Mouse (Mus musculus): ENCODE results near the gene Fat3.

The Fat3 gene

DNA sequence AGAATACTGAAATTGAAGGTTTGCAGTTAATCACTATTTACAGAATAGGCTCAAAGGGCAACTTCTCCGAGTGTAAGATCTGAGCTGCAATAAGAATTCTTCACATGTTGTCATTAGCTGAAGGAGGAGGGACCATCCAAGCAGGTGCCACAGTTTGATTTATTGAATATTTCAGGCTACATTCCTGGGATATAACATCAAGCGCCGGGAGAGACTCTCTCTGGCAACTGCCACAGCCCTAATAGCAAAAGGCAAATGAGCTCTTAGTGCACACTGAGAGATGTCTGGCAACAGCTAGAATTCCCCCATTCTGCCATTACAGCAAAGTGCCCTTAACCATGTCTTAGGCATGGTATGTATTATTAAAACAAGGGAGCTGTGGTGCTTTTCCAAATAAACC lies 61.1 kb downstream of the Fat3 start:
- DNase-seq (ENCODE audit: low read depth, low spot score), result no peak

- DNase-seq (ENCODE audit: low read depth, low spot score), result peak; percentile 19
Measured at GRCm38 (mm10) chr9:16437805-16438204, 63.3 kb downstream of the Fat3 start.

- no peak for DNase-seq (ENCODE audit: low read depth, low spot score)
Measured at GRCm38 (mm10) chr9:16428589-16428988, 72.5 kb downstream of the Fat3 start.

GRCm38 (mm10) chr9:16422707-16423106 lies 78.4 kb downstream of the Fat3 start:
- no peak for DNase-seq (ENCODE audit: low read depth, low spot score)

- no peak for DNase-seq (ENCODE audit: low read depth, low spot score)
Measured at GRCm38 (mm10) chr9:16402815-16403214, 98.3 kb downstream of the Fat3 start.

DNA sequence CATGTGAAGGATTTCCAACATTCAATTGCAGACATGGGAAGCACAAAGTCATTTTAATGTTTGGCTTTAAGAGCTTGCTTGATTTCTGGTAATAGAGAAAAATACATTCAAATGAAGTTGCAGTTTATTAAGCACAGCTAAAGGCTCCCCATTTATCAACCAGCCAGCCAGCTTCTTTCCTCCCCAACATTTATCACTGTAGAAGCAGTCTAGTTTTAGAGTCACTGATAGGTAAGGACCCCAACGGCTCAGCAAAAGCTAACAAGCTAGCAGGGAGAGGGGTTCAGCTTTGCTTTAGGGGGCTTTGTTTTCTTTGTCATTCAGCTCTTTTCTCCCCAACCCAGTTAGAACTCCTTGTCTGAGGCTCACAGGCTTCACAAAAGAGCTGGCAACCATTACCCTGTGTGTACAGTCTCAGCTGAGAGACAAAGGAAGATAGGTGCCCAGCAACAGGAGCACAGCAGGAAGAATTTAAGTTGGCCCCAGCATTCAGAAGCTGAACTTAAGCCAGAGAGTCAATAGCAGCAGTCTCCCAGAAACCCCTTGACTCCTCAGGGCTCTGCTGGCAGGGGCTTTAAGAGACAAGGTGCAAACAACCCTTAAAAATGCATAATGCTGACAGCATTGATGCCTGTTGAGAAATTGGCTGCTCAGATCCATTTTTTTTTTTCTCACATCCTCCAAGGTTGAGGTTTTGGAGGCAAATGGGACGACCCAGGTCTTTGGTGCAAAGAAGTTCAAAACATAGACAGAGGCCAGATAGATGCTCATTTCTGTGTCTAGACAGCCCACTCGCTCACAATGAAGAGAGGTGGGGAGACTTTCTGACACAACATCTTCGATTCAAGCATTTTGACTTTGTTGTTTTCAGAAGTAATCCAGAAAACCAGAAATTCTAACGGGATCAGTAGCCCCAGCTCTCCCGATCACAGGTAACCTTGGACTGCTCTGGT lies 102.1 kb downstream of the Fat3 start:
- no peak for DNase-seq (ENCODE audit: low read depth, low spot score)

DNA sequence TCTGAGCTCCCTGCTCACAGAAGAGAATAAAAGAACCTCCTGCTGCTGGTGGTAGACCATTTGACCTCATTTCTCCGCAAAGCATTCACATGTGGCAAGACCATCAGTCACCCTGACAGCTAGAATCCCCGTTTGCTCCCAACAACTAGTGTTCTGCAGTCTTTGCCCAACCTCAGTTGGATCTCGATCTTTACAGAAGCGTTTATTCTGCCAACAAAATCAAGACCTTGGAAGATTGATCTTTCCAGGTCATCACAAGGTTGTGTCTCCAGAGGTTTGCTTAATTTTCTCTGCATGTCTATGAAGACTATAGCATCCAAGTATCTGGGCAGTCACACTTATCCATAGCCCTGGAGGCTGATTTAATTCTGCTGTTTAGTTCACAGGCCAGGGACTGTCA lies 111.9 kb downstream of the Fat3 start:
- DNase-seq (ENCODE audit: low read depth, low spot score), result no peak

- no peak for DNase-seq (ENCODE audit: low read depth, low spot score)
Measured at GRCm38 (mm10) chr9:16387527-16387926, 113.6 kb downstream of the Fat3 start.

- DNase-seq (ENCODE audit: low read depth, low spot score), result no peak
Measured at GRCm38 (mm10) chr9:16363713-16364112, 137.4 kb downstream of the Fat3 start.

DNA sequence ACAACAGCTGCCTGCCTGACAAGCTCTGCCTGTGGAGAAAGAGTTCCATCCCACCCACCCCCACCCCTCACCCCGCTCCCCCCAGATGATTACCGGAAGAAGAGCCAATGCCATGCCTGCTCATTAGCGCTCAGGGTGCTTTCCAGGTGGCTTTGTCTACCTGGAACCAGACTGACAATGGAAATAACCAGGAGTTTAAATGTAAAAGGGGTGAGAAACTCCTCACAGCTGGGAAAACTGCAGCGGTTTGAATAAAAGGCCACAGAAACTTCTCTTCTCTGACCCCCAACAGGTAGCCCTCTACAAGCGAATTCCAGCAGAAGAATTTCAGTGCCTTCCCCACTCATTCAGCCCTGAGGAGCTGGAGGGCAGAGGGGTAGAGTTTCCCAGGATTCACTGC lies 139.3 kb downstream of the Fat3 start:
- DNase-seq (ENCODE audit: low read depth, low spot score), result peak; percentile 72

DNA sequence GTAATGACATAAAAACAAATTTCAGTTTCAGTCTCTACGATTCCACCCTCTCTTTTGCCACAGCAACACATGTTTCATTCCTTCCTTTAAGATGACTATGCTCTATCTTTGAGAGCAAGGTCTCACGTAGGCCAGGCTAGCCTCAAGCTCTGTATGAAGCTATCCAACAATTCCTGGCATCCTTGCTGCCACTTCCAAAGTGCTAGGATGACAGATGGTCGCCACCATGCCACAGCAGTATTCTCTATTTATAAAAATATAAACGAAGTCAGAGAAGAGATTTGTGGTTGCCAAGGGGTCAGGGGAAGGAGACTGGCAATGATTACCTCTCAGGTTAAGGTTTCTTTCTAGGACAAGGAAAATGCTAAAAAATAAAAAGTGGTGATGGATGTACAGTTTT lies 144.4 kb downstream of the Fat3 start:
- no peak for DNase-seq (ENCODE audit: low read depth, low spot score)

DNA sequence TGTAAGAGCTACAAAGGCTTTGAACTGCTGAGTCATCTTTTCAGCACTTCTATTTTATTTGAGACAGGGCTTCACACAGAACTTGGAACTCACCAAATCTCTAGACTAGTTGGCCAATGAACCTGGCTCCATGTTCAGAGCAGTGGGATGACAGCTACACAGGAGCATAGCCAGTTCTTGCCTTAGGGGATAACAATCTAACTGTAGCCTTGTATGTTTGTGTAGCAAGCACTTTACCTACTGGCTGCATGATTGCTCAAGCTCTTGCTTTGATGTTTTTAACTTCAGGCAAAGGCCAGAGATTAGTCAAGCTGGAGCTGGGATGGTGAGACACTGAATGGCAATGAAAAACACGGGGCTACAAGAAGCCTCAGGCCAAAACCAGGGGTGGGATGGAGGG lies 146.2 kb downstream of the Fat3 start:
- DNase-seq (ENCODE audit: low read depth, low spot score), result peak; percentile 9

- DNase-seq (ENCODE audit: low read depth, low spot score), result peak; percentile 90
Measured at GRCm38 (mm10) chr9:16353049-16353724, 147.9 kb downstream of the Fat3 start.

- DNase-seq (ENCODE audit: low read depth, low spot score), result no peak
Measured at GRCm38 (mm10) chr9:16352486-16353048, 148.5 kb downstream of the Fat3 start.

- no peak for DNase-seq (ENCODE audit: low read depth, low spot score)
Measured at GRCm38 (mm10) chr9:16344902-16345855, 155.9 kb downstream of the Fat3 start.

DNA sequence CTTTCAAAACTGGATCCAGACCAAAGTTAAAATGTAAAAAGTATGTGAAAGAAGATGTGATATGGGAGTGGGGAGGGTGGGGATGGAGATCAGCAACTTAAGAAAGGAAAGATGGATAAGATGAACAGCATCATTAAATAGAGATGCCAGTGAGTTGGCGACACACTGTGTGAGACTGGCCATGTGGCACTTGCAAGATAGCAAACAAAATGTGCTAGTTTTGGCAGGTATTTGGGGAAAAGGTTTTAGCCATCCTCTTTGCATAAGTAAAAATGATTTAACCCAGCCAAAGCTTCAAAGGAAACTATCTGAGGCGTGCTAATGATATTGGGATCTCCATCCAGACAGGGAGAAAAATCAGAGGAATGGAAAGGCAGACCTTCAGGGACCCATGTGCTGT lies 157.9 kb downstream of the Fat3 start:
- no peak for DNase-seq (ENCODE audit: low read depth, low spot score)

GRCm38 (mm10) chr9:16342577-16342976 lies 158.5 kb downstream of the Fat3 start:
- no peak for DNase-seq (ENCODE audit: low read depth, low spot score)

DNA sequence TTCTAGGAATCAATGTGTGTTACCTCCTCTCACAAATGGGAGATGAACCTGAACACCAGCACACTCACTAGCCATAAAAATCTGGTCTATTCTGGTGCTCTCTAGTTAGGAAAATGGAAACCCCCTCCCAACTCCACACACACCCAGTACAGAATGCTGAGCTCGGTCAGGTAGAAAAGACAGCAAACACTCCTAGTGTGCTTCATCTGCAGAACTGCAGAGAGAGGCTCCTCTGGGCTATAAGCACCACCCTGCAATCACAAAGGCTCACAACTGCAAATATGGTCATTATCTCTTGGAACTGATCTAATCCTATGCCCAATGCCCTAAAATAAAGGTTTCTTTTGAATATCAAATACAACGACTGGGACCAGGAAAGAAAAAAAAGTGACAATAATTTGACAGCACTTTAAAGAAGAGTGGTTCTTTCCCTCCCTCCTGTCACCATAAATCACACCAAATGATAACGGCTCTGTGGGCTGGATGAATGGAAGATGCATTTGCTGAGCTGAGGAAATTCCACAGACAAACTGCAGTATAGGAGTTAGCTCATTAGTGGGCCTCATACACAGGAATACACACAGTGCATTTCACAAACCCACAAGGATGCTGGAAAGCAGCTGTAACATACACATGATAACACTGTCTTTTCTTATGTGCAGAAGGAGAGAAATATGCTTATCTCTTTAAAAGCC lies 170.6 kb downstream of the Fat3 start:
- no peak for DNase-seq (ENCODE audit: low read depth, low spot score)

- no peak for DNase-seq (ENCODE audit: low read depth, low spot score)
Measured at GRCm38 (mm10) chr9:16318957-16319356, 182.1 kb downstream of the Fat3 start.

DNA sequence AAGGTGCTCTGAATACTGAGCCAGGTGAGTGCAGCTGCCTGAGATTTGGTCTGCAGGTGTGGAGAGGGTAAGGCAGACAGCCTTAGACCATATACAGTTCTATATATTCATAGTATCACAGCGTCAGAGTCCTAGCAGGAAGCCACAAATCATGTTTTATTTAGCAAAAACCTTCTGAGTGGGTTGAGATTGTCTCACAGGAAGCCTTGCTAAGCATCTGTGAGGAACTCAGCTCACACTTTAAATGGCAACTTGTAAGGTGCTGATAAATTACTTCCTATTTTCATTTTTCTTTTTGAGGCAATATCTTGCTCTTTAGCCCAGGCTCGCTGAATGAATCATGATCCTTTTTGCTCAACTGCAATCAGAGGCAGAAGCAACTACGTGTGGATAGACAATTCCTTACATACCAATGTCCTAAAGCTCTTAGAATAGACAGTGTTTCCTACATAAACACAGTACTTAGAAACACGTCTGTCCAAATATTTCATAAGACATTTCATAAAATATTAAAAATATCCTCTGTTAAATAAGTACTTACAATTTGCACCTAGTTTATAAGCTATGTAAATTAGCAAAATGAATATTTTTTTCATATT lies 188.4 kb downstream of the Fat3 start:
- DNase-seq (ENCODE audit: low read depth, low spot score), result no peak
